Mouse (Mus musculus): ENCODE results near the gene P2rx4. TPM values are rescaled to one million over a fixed set of nuclear protein-coding genes. Genes with fewer than 3 reads are reported as not detected.

The P2rx4 gene
- polyA plus RNA-seq, 1 experiment from 2014 or later, result 21.7 TPM

DNA sequence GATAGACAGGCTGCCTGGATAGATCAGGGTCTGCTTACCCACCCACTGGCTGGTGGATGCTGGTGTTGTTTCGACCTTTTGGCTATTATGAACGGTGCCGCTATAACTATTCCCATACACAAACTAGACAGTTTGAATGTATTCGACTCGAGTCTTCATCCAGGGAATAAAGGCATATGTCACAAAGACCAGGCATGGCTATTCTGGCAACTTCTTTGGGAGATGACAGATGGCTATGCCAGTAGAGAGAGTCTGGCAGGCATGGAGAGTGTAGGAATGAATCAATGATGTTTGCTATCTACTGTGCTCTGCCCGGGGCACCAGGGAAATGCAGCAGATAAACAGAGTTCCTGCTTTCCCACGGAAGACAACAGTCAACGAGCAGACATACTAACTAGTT is 27.5 kb upstream of the P2rx4 start:
- H3K9ac ChIP-seq (ENCODE audit: low read length), result no peak overlapping the region
- no peak overlapping the region for H3K4me3 ChIP-seq (ENCODE audit: low read length)
- no peaks in the 10 kb centered on the region for H3K9me3 ChIP-seq (replicated peaks; ENCODE audit: control insufficient read depth, low read length)
- H3K4me2 ChIP-seq (ENCODE audit: low read depth, low read length), result no peak overlapping the region
- 76% methylated on average over 8 of the region's 8 CpGs for WGBS
- no peaks in the 10 kb centered on the region for H3K4me1 ChIP-seq (ENCODE audit: control insufficient read depth, insufficient read depth, low read length)
- ATAC-seq (replicated peaks; ENCODE audit: extremely low read depth, insufficient read depth, low FRiP score), result no peak
- H3K36me3 ChIP-seq (ENCODE audit: control insufficient read depth, insufficient read depth), result no peaks in the 10 kb centered on the region
- no peaks in the 10 kb centered on the region for H3K27me3 ChIP-seq (ENCODE audit: control insufficient read depth, insufficient read depth, low read length)
- no peak overlapping the region for H3K27ac ChIP-seq (ENCODE audit: low read length)

DNA sequence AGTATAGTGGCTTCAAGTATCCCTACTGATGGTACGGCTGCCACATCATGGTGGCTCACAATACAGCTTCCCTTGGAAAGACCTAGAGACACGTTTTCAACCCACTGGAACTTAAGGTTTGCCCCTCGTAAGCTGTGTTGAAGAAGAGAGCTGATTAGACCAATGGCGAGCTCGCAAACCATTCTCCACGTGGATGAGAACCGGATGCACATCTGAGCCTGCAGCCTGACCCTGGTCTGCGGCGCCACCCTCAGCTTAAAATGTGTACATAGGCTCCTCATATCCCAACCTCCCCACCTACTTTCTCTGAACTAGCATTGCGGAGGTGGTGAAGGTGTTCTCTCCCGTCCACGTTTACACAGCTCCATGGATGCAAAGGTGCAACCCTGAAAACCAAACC is 26.1 kb upstream of the P2rx4 start:
- no peaks in the 10 kb centered on the region for H3K9me3 ChIP-seq (replicated peaks; ENCODE audit: control insufficient read depth, low read length)
- no peaks in the 10 kb centered on the region for H3K36me3 ChIP-seq (ENCODE audit: control insufficient read depth, insufficient read depth)
- H3K27me3 ChIP-seq (ENCODE audit: control insufficient read depth, insufficient read depth, low read length), result no peaks in the 10 kb centered on the region
- no peak for ATAC-seq (replicated peaks; ENCODE audit: extremely low read depth, insufficient read depth, low FRiP score)
- H3K4me2 ChIP-seq (ENCODE audit: low read depth, low read length), result no peak overlapping the region
- H3K4me1 ChIP-seq (ENCODE audit: control insufficient read depth, insufficient read depth, low read length), result no peaks in the 10 kb centered on the region
- H3K9ac ChIP-seq (ENCODE audit: low read length), result no peak overlapping the region
- no peak overlapping the region for H3K4me3 ChIP-seq (ENCODE audit: low read length)
- WGBS, result 83% methylated on average over 12 of the region's 12 CpGs
- H3K27ac ChIP-seq (ENCODE audit: low read length), result no peak overlapping the region

DNA sequence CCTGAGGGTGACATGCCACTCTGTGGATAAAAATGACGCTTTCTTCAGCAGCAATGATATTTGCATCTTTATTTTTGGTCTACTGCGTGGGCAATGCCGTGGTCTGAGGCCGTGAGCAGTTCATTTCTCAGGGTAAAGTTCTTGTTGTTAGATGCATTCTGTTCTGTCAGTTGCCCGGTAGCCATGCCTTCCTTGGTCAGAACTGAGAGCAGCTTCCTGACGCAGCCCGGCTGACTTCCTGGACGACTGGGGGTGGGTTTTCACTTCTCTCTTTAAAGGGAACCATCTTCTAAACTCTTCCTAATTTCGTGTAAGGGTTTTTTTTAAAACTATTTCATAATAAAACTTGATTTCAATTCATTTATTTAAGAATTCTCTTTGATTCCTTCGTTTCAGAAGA is 23.4 kb upstream of the P2rx4 start:
- H3K4me1 ChIP-seq (ENCODE audit: control insufficient read depth, insufficient read depth, low read length), result no peaks in the 10 kb centered on the region
- no peak for ATAC-seq (replicated peaks; ENCODE audit: extremely low read depth, insufficient read depth, low FRiP score)
- 64% methylated on average over 10 of the region's 10 CpGs for WGBS

DNA sequence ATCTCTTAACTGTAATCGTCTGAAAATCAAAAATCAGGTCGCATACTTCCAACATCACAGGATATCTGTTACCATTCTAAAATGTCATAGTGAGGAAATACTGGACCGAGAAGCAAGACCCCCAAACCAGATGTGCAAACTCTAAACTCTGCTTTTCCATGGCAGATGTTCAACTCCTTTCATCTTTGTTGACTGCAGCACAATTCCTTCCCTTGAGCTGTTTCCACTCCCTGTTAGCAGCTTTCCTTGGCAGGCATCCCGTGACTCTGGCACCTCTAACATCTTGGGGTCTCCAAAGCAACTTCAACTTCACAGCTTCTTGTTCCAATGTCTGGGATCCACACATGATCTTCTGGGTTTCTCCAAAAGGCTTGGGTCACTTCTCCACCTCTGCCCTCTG is 20.0 kb upstream of the P2rx4 start:
- no peak overlapping the region for H3K4me2 ChIP-seq (ENCODE audit: low read depth, low read length)
- no peaks in the 10 kb centered on the region for H3K4me1 ChIP-seq (ENCODE audit: control insufficient read depth, insufficient read depth, low read length)
- no peak for ATAC-seq (replicated peaks; ENCODE audit: extremely low read depth, insufficient read depth, low FRiP score)
- no peaks in the 10 kb centered on the region for H3K27me3 ChIP-seq (ENCODE audit: control insufficient read depth, insufficient read depth, low read length)
- H3K9me3 ChIP-seq (replicated peaks; ENCODE audit: control insufficient read depth, low read length), result no peaks in the 10 kb centered on the region
- H3K27ac ChIP-seq (ENCODE audit: low read length), result no peak overlapping the region
- H3K36me3 ChIP-seq (ENCODE audit: control insufficient read depth, insufficient read depth), result no peaks in the 10 kb centered on the region
- WGBS, result 68% methylated on average over 4 of the region's 4 CpGs
- no peak overlapping the region for H3K9ac ChIP-seq (ENCODE audit: low read length)
- no peak overlapping the region for H3K4me3 ChIP-seq (ENCODE audit: low read length)

More for the DNA sequence above, 23.4 kb upstream of the P2rx4 start:
- no peak overlapping the region for H3K4me2 ChIP-seq (ENCODE audit: low read depth, low read length)
- H3K9ac ChIP-seq (ENCODE audit: low read length), result no peak overlapping the region
- no peaks in the 10 kb centered on the region for H3K9me3 ChIP-seq (replicated peaks; ENCODE audit: control insufficient read depth, low read length)
- no peak overlapping the region for H3K4me3 ChIP-seq (ENCODE audit: low read length)
- no peaks in the 10 kb centered on the region for H3K36me3 ChIP-seq (ENCODE audit: control insufficient read depth, insufficient read depth)
- H3K27ac ChIP-seq (ENCODE audit: low read length), result no peak overlapping the region
- no peaks in the 10 kb centered on the region for H3K27me3 ChIP-seq (ENCODE audit: control insufficient read depth, insufficient read depth, low read length)

DNA sequence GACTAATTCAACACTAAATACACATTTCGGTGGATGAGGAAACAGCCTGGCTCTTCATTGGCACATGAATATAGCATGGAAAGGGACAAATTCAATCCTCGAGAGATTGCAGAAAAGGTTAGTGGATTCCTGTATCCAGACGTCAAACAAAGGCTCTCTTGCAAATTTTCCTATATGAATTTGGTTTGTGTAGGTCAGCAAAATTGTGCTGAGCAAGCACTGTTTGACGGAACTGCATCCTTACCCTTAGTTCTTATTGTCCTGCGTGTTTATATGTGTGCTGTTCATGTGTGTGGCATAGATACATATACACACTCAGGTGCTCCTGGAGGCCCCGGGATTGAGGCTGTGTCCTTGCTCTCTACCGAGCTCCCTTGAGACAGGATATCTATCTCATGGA is 18.2 kb upstream of the P2rx4 start:
- WGBS, result 79% methylated on average over 7 of the region's 7 CpGs
- no peak overlapping the region for H3K4me2 ChIP-seq (ENCODE audit: low read depth, low read length)
- no peak for ATAC-seq (replicated peaks; ENCODE audit: extremely low read depth, insufficient read depth, low FRiP score)
- H3K27ac ChIP-seq (ENCODE audit: low read length), result no peak overlapping the region
- H3K9me3 ChIP-seq (replicated peaks; ENCODE audit: control insufficient read depth, low read length), result no peaks in the 10 kb centered on the region
- no peak overlapping the region for H3K4me3 ChIP-seq (ENCODE audit: low read length)
- H3K36me3 ChIP-seq (ENCODE audit: control insufficient read depth, insufficient read depth), result no peaks in the 10 kb centered on the region
- H3K27me3 ChIP-seq (ENCODE audit: control insufficient read depth, insufficient read depth, low read length), result no peaks in the 10 kb centered on the region
- H3K9ac ChIP-seq (ENCODE audit: low read length), result no peak overlapping the region
- peaks cover 6% of the 10 kb centered on the region; the same call in 1 of the 2 replicates for H3K4me1 ChIP-seq (ENCODE audit: control insufficient read depth, insufficient read depth, low read length)

DNA sequence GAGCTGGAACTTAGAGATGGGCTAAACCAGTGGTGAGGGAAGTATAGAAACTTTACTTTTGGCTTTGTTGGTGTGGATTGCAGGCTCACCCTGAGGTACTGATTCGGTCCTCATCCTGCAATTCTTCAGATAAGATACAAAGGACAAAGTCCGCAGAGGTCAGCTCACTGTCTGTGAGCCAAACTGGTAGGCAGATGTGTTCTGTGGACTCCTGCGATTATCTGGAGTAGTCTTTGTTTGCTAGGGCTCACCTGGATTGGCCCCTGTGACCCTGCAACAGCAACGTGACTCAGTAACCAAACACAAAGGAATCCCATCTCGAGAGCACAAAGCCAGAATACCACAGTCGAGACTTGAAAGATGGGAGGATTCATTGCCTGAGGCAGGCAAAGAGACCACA is 16.9 kb upstream of the P2rx4 start:
- peaks cover 6% of the 10 kb centered on the region; the same call in 1 of the 2 replicates for H3K4me1 ChIP-seq (ENCODE audit: control insufficient read depth, insufficient read depth, low read length)
- no peaks in the 10 kb centered on the region for H3K36me3 ChIP-seq (ENCODE audit: control insufficient read depth, insufficient read depth)
- H3K9me3 ChIP-seq (replicated peaks; ENCODE audit: control insufficient read depth, low read length), result no peaks in the 10 kb centered on the region
- H3K9ac ChIP-seq (ENCODE audit: low read length), result no peak overlapping the region
- H3K4me2 ChIP-seq (ENCODE audit: low read depth, low read length), result no peak overlapping the region
- H3K27ac ChIP-seq (ENCODE audit: low read length), result no peak overlapping the region
- H3K27me3 ChIP-seq (ENCODE audit: control insufficient read depth, insufficient read depth, low read length), result no peaks in the 10 kb centered on the region
- no peak for ATAC-seq (replicated peaks; ENCODE audit: extremely low read depth, insufficient read depth, low FRiP score)
- no peak overlapping the region for H3K4me3 ChIP-seq (ENCODE audit: low read length)
- WGBS, result 45% methylated on average over 6 of the region's 6 CpGs

DNA sequence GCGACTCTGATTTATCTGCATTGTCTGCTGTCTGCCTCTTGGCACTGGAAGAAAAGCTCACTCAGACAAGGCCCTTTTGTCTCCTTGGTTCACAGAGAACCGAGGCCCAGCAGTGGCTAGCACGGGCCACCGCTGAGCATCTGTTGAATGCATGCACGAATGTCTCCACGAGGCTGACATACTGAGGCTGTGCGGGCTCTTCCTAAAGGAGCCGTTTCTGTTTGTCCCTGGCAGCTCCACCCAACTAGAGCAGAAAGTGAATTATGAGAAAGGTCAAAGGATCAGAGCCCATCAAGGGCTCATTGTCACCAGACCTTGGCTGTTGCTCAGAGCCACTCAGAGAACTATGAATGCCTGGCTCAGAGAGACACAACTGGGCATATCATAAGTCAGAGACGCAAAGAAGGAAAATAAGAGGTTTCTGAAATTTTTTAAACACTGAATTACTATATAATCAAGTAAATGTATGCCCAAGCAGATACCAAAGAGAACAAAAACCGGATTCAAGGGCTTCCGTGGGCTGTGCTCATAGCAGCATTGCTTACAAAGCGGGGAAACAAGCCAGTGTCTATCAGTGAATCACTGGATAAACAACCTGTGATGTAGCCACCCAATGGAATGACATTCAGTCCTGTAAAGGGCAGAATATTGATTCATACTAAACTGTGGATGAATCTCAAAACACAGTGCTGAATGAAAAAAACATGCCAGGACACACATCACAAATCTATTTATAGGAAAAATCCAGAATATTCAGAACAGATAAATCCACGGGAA is 13.7 kb upstream of the P2rx4 start:
- Histone ChIP-seq H3K4me2 (ENCODE audit: low read depth, low read length) (no peak overlapping the region), H3K27me3 (ENCODE audit: control insufficient read depth, insufficient read depth, low read length) (no peaks in the 10 kb centered on the region), H3K36me3 (ENCODE audit: control insufficient read depth, insufficient read depth) (no peaks in the 10 kb centered on the region), H3K9ac (ENCODE audit: low read length) (no peak overlapping the region), H3K9me3 (replicated peaks; ENCODE audit: control insufficient read depth, low read length) (no peaks in the 10 kb centered on the region), H3K4me3 (ENCODE audit: low read length) (no peak overlapping the region), H3K4me1 (ENCODE audit: control insufficient read depth, insufficient read depth, low read length) (peaks cover 10% of the 10 kb centered on the region), H3K27ac (ENCODE audit: low read length) (peak overlapping the region; percentile 43; the same call in 1 of the 2 replicates)
- WGBS, result 46% methylated on average over 13 of the region's 13 CpGs
- no peak for ATAC-seq (replicated peaks; ENCODE audit: extremely low read depth, insufficient read depth, low FRiP score)

DNA sequence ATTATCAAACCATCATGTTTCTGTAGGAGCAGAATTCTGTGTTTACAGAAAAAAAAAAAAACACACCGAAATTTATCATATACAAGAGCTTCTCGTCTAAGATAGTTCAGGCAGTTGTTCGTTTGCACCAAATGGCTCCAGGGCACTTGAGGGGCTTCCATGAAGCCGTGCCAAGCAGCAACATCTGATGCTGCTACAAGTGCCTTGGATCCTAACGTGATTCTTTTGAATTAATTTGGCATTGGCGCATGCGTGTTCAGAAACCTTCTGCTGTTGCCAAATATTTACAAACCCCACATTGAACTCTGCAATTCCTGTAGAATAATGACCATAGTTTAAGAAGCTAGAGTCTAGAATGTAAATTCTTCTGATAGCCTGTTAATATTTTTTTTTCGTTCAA is 11.8 kb upstream of the P2rx4 start:
- no peak overlapping the region for H3K4me2 ChIP-seq (ENCODE audit: low read depth, low read length)
- no peak overlapping the region for H3K27ac ChIP-seq (ENCODE audit: low read length)
- H3K9me3 ChIP-seq (replicated peaks; ENCODE audit: control insufficient read depth, low read length), result no peaks in the 10 kb centered on the region
- H3K9ac ChIP-seq (ENCODE audit: low read length), result no peak overlapping the region
- H3K4me3 ChIP-seq (ENCODE audit: low read length), result no peak overlapping the region
- peaks cover 12% of the 10 kb centered on the region for H3K4me1 ChIP-seq (ENCODE audit: control insufficient read depth, insufficient read depth, low read length)
- 80% methylated on average over 8 of the region's 8 CpGs for WGBS
- H3K27me3 ChIP-seq (ENCODE audit: control insufficient read depth, insufficient read depth, low read length), result no peaks in the 10 kb centered on the region
- no peak for ATAC-seq (replicated peaks; ENCODE audit: extremely low read depth, insufficient read depth, low FRiP score)
- no peaks in the 10 kb centered on the region for H3K36me3 ChIP-seq (ENCODE audit: control insufficient read depth, insufficient read depth)

DNA sequence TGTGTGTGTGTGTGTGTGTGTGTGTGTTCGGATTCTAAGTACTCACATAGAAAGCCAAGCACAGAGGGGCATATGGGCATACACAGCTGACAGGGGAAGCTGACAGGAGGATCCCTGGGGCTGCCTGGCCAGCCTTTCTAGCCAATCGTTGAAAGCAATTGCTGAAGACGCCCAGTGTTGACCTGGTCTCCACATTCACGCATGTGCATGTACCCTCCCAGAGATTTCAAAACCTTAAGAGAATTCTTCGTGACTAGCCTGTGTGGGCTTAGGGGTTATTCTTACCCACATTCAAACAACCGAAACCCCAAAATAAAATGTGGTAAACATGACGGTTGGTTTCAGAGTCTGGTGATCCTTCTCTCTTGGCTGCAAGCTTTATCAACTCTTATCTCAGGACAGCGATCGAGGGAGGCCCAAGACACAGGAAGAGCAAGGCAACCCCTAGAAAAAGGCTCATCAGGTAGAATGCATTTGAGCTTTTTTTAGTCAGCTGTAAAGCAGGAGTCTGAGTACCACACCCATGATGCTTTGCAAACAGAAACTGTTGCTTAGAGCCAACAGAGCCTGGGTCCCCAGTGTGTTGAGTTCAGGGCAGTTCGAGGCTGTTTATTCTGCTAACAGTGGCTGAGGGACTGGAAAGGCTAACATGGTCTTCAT is 9.2 kb upstream of the P2rx4 start:
- H3K4me2 ChIP-seq (ENCODE audit: low read depth, low read length), result no peak overlapping the region
- no peak overlapping the region for H3K4me3 ChIP-seq (ENCODE audit: low read length)
- H3K27me3 ChIP-seq (ENCODE audit: control insufficient read depth, insufficient read depth, low read length), result no peaks in the 10 kb centered on the region
- H3K36me3 ChIP-seq (ENCODE audit: control insufficient read depth, insufficient read depth), result no peaks in the 10 kb centered on the region
- peaks cover 12% of the 10 kb centered on the region for H3K4me1 ChIP-seq (ENCODE audit: control insufficient read depth, insufficient read depth, low read length)
- H3K9me3 ChIP-seq (replicated peaks; ENCODE audit: control insufficient read depth, low read length), result no peaks in the 10 kb centered on the region
- H3K27ac ChIP-seq (ENCODE audit: low read length), result no peak overlapping the region
- WGBS, result 57% methylated on average over 10 of the region's 10 CpGs
- ATAC-seq (replicated peaks; ENCODE audit: extremely low read depth, insufficient read depth, low FRiP score), result no peak
- H3K9ac ChIP-seq (ENCODE audit: low read length), result no peak overlapping the region

All from heart, embryonic 16.5 days (tissue).